Mouse (Mus musculus) intestine, embryonic 14.5 days (tissue): ENCODE data around the gene Aimp1. TPM values are rescaled to one million over a fixed set of nuclear protein-coding genes. Genes with fewer than 3 reads are reported as not detected.

Source experiments
- ATAC-seq: fragments of 200-750 bp; cut with Nextera tagmentation; replicated peaks from 2 replicates; pipeline ENCODE4 v1.8.0; 2017; ENCODE audit warnings: low read depth, moderate number of reproducible peaks, moderate TSS enrichment, moderate library complexity; ENCODE audit not compliant: low FRiP score, low TSS enrichment
- DNase-seq: peaks from one replicate; pipeline ENCODE4 v3.0.0-alpha.2; 2018; ENCODE audit warnings: low spot score
- H3K27ac ChIP-seq: fragments of 300-500 bp; sonication (generic); 2 replicates; pipeline ENCODE4 v1.5.1; 2014; ENCODE audit warnings: low read depth, mild to moderate bottlenecking, control low read depth
- H3K27me3 ChIP-seq: fragments of 300-500 bp; sonication (generic); replicated peaks from 2 replicates; pipeline ENCODE4 v1.6.1; 2014; ENCODE audit warnings: low read length, control low read depth; ENCODE audit not compliant: control insufficient read depth, insufficient read depth
- H3K36me3 ChIP-seq: fragments of 300-500 bp; sonication (generic); 2 replicates; pipeline ENCODE4 v1.6.1; 2014; ENCODE audit warnings: low read length, control low read depth; ENCODE audit not compliant: control insufficient read depth, insufficient read depth
- H3K4me1 ChIP-seq: fragments of 300-500 bp; sonication (generic); replicated peaks from 2 replicates; pipeline ENCODE4 v1.6.1; 2014; ENCODE audit warnings: low read length, control low read depth, mixed read lengths; ENCODE audit not compliant: control insufficient read depth, insufficient read depth
- H3K4me2 ChIP-seq: fragments of 300-500 bp; sonication (generic); 2 replicates; pipeline ENCODE4 v1.6.1; 2014; ENCODE audit warnings: low read length
- H3K4me3 ChIP-seq: fragments of 300-500 bp; sonication (generic); 2 replicates; pipeline ENCODE4 v1.5.1; 2014; ENCODE audit warnings: low read depth, low read length, control low read depth, mixed read lengths
- H3K9ac ChIP-seq: fragments of 300-500 bp; sonication (generic); 2 replicates; pipeline ENCODE4 v1.6.1; 2014; ENCODE audit warnings: mild to moderate bottlenecking, low read length
- H3K9me3 ChIP-seq: fragments of 300-500 bp; sonication (generic); 2 replicates; pipeline ENCODE4 v1.6.1; 2016; ENCODE audit warnings: low read length, control low read depth; ENCODE audit not compliant: control insufficient read depth
- WGBS: fragments of 180-500 bp; shearing (Covaris S2); extraction: QIAGEN DNeasy Blood & Tissue Kit; methylation state at CpG from one replicate; pipeline ENCODE4 v1.1.7; 2014; 5-methylcytosine and 5-hydroxymethylcytosine counted together
- polyA plus RNA-seq: library from polyadenylated mRNA; unstranded; fragments of >200 nt; fragmentation: Nextera tagmentation; extraction: Ambion mirVana; gene quantifications from 2 replicates; pipeline ENCODE4 v1.2.1, GENCODE M21; 2014

Gene Aimp1
- polyA plus RNA-seq, 1 experiment from 2014 or later: 86.4 TPM

DNA sequence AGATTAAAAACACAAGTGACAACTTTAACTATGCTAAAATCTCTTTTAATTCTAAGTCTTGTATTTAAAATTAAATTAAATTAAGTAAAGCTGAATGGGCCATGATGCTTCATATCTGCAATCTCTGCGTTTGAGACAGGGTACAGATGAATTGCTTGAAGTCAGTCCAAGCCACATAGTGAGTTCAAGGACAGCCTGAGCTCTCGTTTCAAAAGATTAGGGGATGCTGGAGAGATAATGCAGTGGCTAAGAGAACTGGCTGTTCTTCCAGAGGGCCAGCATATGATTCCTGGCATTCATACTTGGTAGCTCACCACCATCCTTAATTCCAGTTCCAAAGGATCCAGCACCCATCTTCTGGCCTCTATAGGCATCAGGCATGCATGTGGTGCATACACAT is 50.9 kb downstream of the Aimp1 start:
- H3K27ac ChIP-seq: no peak overlapping the region
- no peaks in the 10 kb centered on the region for H3K27me3 ChIP-seq
- H3K9me3 ChIP-seq: no peaks in the 10 kb centered on the region
- no peak for ATAC-seq
- WGBS: 74% methylated on average over 2 of the region's 2 CpGs
- H3K4me2 ChIP-seq: no peak overlapping the region
- no peak for DNase-seq
- H3K4me1 ChIP-seq: no peaks in the 10 kb centered on the region
- no peak overlapping the region for H3K9ac ChIP-seq
- H3K36me3 ChIP-seq: no peaks in the 10 kb centered on the region
- H3K4me3 ChIP-seq: no peak overlapping the region

DNA sequence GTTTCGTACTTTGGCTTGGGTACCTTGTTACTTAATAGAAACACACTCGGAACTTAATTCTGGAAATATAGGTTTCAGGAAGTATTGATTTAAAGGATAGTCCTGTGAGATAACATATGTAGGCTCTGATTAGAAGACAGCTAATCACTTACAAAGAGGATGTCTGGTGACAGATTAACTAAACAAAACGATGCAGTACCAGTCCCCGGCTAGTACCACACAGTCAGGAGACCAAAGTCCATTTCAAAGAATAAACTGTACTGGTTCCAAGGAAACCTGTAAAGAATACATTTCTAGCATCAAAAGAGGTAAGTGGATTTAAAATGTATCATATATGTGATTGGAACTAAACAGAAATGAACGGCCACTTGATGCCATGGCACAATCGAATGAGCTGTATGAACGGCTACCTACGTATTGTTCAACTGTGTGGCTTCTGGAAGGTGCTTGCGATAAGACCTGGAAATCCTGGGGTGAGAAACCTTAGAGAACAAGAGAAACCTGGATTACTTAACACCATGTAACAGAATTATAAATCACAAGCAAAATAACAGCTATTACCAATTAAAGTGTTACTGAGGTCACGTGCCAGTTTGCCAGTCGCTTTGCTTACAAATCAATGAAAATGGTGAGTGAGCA is 54.5 kb downstream of the Aimp1 start, which contains the start of gene Gimd1:
Gimd1 (plus strand) TSS at position 220 of the 639 bp plus-strand sequence.
- H3K27ac ChIP-seq: no peak within 1 kb of the TSS
- H3K4me2 ChIP-seq: no peak within 1 kb of the TSS
- ATAC-seq (peak; percentile 71; the same call in 1 of the 2 replicates), DNase-seq (no peak)
- no peak within 1 kb of the TSS for H3K4me3 ChIP-seq
- H3K9me3 ChIP-seq: no peaks in the 10 kb centered on the region
- H3K27me3 ChIP-seq: no peaks in the 10 kb centered on the region
- no peaks in the 10 kb centered on the region for H3K4me1 ChIP-seq
- no peak within 1 kb of the TSS for H3K9ac ChIP-seq
- H3K36me3 ChIP-seq: no peaks in the 10 kb centered on the region
- 74% methylated on average over 11 of the region's 11 CpGs for WGBS

DNA sequence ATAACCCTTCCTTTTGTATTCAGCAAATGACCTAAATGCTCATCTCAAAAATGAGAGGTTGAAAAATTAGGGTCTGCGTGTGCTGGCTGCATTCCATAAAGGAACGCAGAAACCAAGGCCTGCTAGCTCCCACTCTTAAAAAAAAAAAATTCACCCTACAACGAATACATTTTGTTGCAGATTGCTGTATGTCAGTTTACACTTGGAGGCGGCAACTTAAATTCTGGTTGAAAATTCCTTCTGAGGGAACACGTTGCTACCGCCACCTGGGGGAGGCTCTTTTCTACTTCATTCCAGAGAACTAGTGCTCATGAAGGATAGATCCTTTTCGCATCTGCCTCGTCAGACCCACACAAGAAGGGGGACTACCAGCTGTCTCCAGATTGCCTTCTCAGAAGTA is 55.4 kb downstream of the Aimp1 start:
- Histone ChIP-seq H3K4me1 (no peaks in the 10 kb centered on the region), H3K27me3 (no peaks in the 10 kb centered on the region), H3K9me3 (no peaks in the 10 kb centered on the region), H3K4me2 (no peak overlapping the region), H3K4me3 (no peak overlapping the region), H3K9ac (no peak overlapping the region), H3K27ac (no peak overlapping the region), H3K36me3 (no peaks in the 10 kb centered on the region)
- ATAC-seq: no peak
- peak; percentile 55 for DNase-seq
- 26% methylated on average over 8 of the region's 8 CpGs for WGBS

Other genes starting within 250 kb of the Aimp1 start
- gene Gimd1, start 54.5 kb downstream of the Aimp1 start, polyA plus RNA-seq: 2.7 and 5.0 TPM in 2 replicates
- gene Tbck, start 226 bp downstream of the Aimp1 start, polyA plus RNA-seq: 17.6 and 19.5 TPM in 2 replicates